Comparison of ENCODE assay signal across 15 mouse cellular contexts in the genomic region with DNA sequence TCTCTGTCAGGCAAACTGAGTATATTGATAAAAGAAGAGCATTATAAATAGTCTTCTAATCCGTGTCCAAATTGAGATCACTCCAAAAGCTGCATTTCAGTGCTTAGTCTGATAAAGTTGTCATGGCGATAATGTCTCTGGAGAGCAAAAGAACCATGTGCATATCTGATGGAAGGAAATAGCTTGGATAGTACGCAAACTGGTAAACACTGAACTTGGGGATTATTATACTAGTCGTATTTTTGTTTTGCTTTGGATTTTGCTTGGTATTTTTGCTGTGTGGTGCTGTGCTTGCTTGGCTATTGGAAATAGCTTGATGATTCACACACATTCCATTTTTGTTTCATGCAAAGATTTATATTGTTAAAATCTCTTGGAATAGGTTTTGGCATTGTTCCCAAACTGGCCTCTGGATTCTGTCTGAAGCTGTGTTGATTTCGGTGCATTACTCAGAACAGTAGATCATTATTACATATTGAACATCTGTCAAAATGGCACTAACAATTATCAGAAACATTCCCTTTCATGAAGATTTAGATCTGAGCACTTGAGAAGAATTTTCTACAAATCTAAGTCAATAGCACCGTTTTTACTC.
DNase-seq lines count a peak whose midpoint lies in the region; ATAC-seq lines count a peak whose summit lies in the region.
"Had no signal": no experiment of that assay in that cellular context is flagged by ENCODE, and none has a peak within 500 bp of the region (broad histone marks: within the 10 kb centered on the region; RNA-seq: fewer than 3 reads in every experiment).

No protein-coding gene starts in this region.

- H3K27me3 ChIP-seq in embryonic facial prominence, embryonic 14.5 days (replicated peaks; ENCODE audit: control insufficient read depth, insufficient read depth, low read length) = no peaks in the 10 kb centered on the region
- H3K27me3 ChIP-seq in embryonic facial prominence, embryonic 10.5 days (replicated peaks; ENCODE audit: low read depth, poor library complexity, severe bottlenecking) = no peaks in the 10 kb centered on the region
- H3K27me3 ChIP-seq in hindbrain, embryonic 16.5 days (replicated peaks; ENCODE audit: control insufficient read depth, insufficient read depth, low read length) = no peaks in the 10 kb centered on the region
- H3K27me3 ChIP-seq in hindbrain, embryonic 10.5 days (ENCODE audit: insufficient read depth, poor library complexity, severe bottlenecking) = no peaks in the 10 kb centered on the region
- no peaks in the 10 kb centered on the region for H3K27me3 ChIP-seq in midbrain, embryonic 13.5 days
- H3K27me3 ChIP-seq: embryonic facial prominence, embryonic 15.5 days; heart, embryonic 15.5 days; lung, embryonic 15.5 days had no signal

- H3K4me1 ChIP-seq in embryonic facial prominence, embryonic 14.5 days (ENCODE audit: control insufficient read depth, insufficient read depth, low read length) = no peaks in the 10 kb centered on the region
- no peaks in the 10 kb centered on the region for H3K4me1 ChIP-seq in embryonic facial prominence, embryonic 10.5 days
- H3K4me1 ChIP-seq in hindbrain, embryonic 16.5 days (ENCODE audit: control insufficient read depth, insufficient read depth, low read depth, low read length) = no peaks in the 10 kb centered on the region; the same call in none of the 2 replicates
- no peaks in the 10 kb centered on the region for H3K4me1 ChIP-seq in hindbrain, embryonic 10.5 days (replicated peaks)
- H3K4me1 ChIP-seq in midbrain, embryonic 13.5 days (replicated peaks) = peaks cover 9% of the 10 kb centered on the region
- H3K4me1 ChIP-seq: embryonic facial prominence, embryonic 15.5 days; heart, embryonic 15.5 days; lung, embryonic 15.5 days had no signal

- H3K36me3 ChIP-seq in embryonic facial prominence, embryonic 14.5 days (ENCODE audit: control insufficient read depth, insufficient read depth, low read length) = no peaks in the 10 kb centered on the region
- no peaks in the 10 kb centered on the region for H3K36me3 ChIP-seq in embryonic facial prominence, embryonic 10.5 days (replicated peaks)
- H3K36me3 ChIP-seq in hindbrain, embryonic 16.5 days (ENCODE audit: control insufficient read depth, insufficient read depth, low read length) = no peaks in the 10 kb centered on the region
- H3K36me3 ChIP-seq in hindbrain, embryonic 10.5 days = no peaks in the 10 kb centered on the region
- no peaks in the 10 kb centered on the region for H3K36me3 ChIP-seq in midbrain, embryonic 13.5 days
- H3K36me3 ChIP-seq: embryonic facial prominence, embryonic 15.5 days; heart, embryonic 15.5 days; lung, embryonic 15.5 days had no signal

- H3K4me3 ChIP-seq in embryonic facial prominence, embryonic 14.5 days (ENCODE audit: low read depth, low read length) = no peak overlapping the region
- H3K4me3 ChIP-seq in embryonic facial prominence, embryonic 10.5 days = no peak overlapping the region
- H3K4me3 ChIP-seq in hindbrain, embryonic 16.5 days (ENCODE audit: low read length) = no peak overlapping the region
- H3K4me3 ChIP-seq in hindbrain, embryonic 10.5 days = no peak overlapping the region
- H3K4me3 ChIP-seq in midbrain, embryonic 13.5 days (replicated peaks) = no peak overlapping the region
- H3K4me3 ChIP-seq: embryonic facial prominence, embryonic 15.5 days; heart, embryonic 15.5 days; left cerebral cortex, adult 2 months; lung, embryonic 15.5 days had no signal

- peak; percentile 28 for DNase-seq in embryonic facial prominence, embryonic 14.5 days (ENCODE audit: low spot score)
- no peak for DNase-seq in embryonic facial prominence, embryonic 10.5 days (ENCODE audit: low spot score)
- DNase-seq in hindbrain, embryonic 10.5 days (ENCODE audit: low spot score) = no peak
- DNase-seq in MN1 (ENCODE audit: low spot score) = peak; percentile 83
- DNase-seq in thymus, postnatal 0 days (ENCODE audit: low spot score) = no peak
- DNase-seq in ovary, adult 18-20 months (ENCODE audit: low spot score) = no peak
- DNase-seq: adrenal gland, postnatal 14 days; gastrocnemius, postnatal 36 days had no signal

- no peak for ATAC-seq in embryonic facial prominence, embryonic 14.5 days (ENCODE audit: low read depth)
- peak; percentile 75 for ATAC-seq in hindbrain, embryonic 16.5 days
- ATAC-seq in midbrain, embryonic 13.5 days = 0 out of 2 replicates have a peak, but pooled peaks have one; percentile 50
- ATAC-seq: inflammation-experienced regulatory T-cells, adult 6 months had no signal

- no peak overlapping the region for H3K4me2 ChIP-seq in embryonic facial prominence, embryonic 14.5 days (ENCODE audit: low read depth, low read length)
- no peak overlapping the region for H3K4me2 ChIP-seq in hindbrain, embryonic 16.5 days (ENCODE audit: low read length)
- H3K4me2 ChIP-seq in midbrain, embryonic 13.5 days (replicated peaks) = no peak overlapping the region
- H3K4me2 ChIP-seq: embryonic facial prominence, embryonic 15.5 days; heart, embryonic 15.5 days; lung, embryonic 15.5 days had no signal

- no peak overlapping the region for H3K9ac ChIP-seq in embryonic facial prominence, embryonic 14.5 days (ENCODE audit: low read depth, low read length)
- no peak overlapping the region for H3K9ac ChIP-seq in hindbrain, embryonic 16.5 days (ENCODE audit: low read depth, low read length)
- H3K9ac ChIP-seq in midbrain, embryonic 13.5 days (replicated peaks) = no peak overlapping the region
- H3K9ac ChIP-seq: embryonic facial prominence, embryonic 15.5 days; heart, embryonic 15.5 days; lung, embryonic 15.5 days had no signal

- H3K9me3 ChIP-seq in embryonic facial prominence, embryonic 14.5 days (ENCODE audit: control insufficient read depth, low read length) = no peaks in the 10 kb centered on the region
- H3K9me3 ChIP-seq in embryonic facial prominence, embryonic 10.5 days = no peaks in the 10 kb centered on the region
- H3K9me3 ChIP-seq in hindbrain, embryonic 16.5 days (ENCODE audit: control insufficient read depth, low read length) = no peaks in the 10 kb centered on the region
- no peaks in the 10 kb centered on the region for H3K9me3 ChIP-seq in hindbrain, embryonic 10.5 days
- no peaks in the 10 kb centered on the region for H3K9me3 ChIP-seq in midbrain, embryonic 13.5 days
- H3K9me3 ChIP-seq: embryonic facial prominence, embryonic 15.5 days; heart, embryonic 15.5 days; lung, embryonic 15.5 days had no signal

- no peak overlapping the region for H3K27ac ChIP-seq in embryonic facial prominence, embryonic 14.5 days (replicated peaks; ENCODE audit: low read depth, low read length)
- H3K27ac ChIP-seq in embryonic facial prominence, embryonic 10.5 days (replicated peaks) = no peak overlapping the region
- H3K27ac ChIP-seq in hindbrain, embryonic 16.5 days (ENCODE audit: low read depth, low read length) = no peak overlapping the region
- no peak overlapping the region for H3K27ac ChIP-seq in hindbrain, embryonic 10.5 days
- no peak overlapping the region for H3K27ac ChIP-seq in midbrain, embryonic 13.5 days
- H3K27ac ChIP-seq: embryonic facial prominence, embryonic 15.5 days; heart, embryonic 15.5 days; left cerebral cortex, adult 2 months; lung, embryonic 15.5 days had no signal

- WGBS in embryonic facial prominence, embryonic 14.5 days = 71% methylated on average over 6 of the region's 6 CpGs
- WGBS in embryonic facial prominence, embryonic 10.5 days = 89% methylated on average over 6 of the region's 6 CpGs
- 50% methylated on average over 6 of the region's 6 CpGs for WGBS in hindbrain, embryonic 16.5 days
- WGBS in hindbrain, embryonic 10.5 days = 84% methylated on average over 6 of the region's 6 CpGs
- 62% methylated on average over 6 of the region's 6 CpGs for WGBS in midbrain, embryonic 13.5 days

Comparison
In these comparisons a context has a peak if more than half of its experiments do, and no peak if none do; other contexts are left out.
1. DNase-seq: peak in embryonic facial prominence, embryonic 14.5 days (single experiment) and MN1 (single experiment); none in embryonic facial prominence, embryonic 10.5 days (single experiment), hindbrain, embryonic 10.5 days (single experiment), thymus, postnatal 0 days (single experiment) and ovary, adult 18-20 months (single experiment).